Mouse (Mus musculus) MEL (cell line): ENCODE data around the gene Rab13. TPM values are rescaled to one million over a fixed set of nuclear protein-coding genes. Genes with fewer than 3 reads are reported as not detected.

Experiments
- DNase-seq: peaks from one replicate; pipeline ENCODE4 v3.0.0; 2011; ENCODE audit warnings: low read depth, low spot score
- H3K27ac ChIP-seq: 2 replicates; pipeline ENCODE4 v1.5.1; 2012; ENCODE audit warnings: low read depth, mild to moderate bottlenecking, control low read depth, low read length, moderate library complexity; ENCODE audit not compliant: control insufficient read depth
- H3K27me3 ChIP-seq, 2 experiments: fragments of 150-350 bp in 1 of 2; sonication (generic) in 1 of 2; 2 replicates each; pipeline ENCODE4 v1.6.1; 2012; ENCODE audit warnings: low read length in 2 of 2, mild to moderate bottlenecking in 2 of 2, improper control_type of control experiment in 1 of 2, moderate library complexity in 1 of 2; ENCODE audit not compliant: insufficient read depth in 2 of 2, control insufficient read depth in 1 of 2
- H3K36me3 ChIP-seq, 2 experiments: 2 replicates each; pipeline ENCODE4 v1.6.1; 2012 to 2014; ENCODE audit warnings: low read length in 2 of 2, improper control_type of control experiment in 1 of 2, inconsistent platforms in 1 of 2, mild to moderate bottlenecking in 1 of 2; ENCODE audit not compliant: insufficient read depth in 2 of 2, control insufficient read depth in 1 of 2
- H3K4me1 ChIP-seq, 2 experiments: fragments of 150-350 bp in 1 of 2; sonication (generic) in 1 of 2; 2 replicates each; pipeline ENCODE4 v1.6.1; 2012; ENCODE audit warnings: low read length in 2 of 2, improper control_type of control experiment in 1 of 2, mild to moderate bottlenecking in 1 of 2; ENCODE audit not compliant: insufficient read depth in 2 of 2, control insufficient read depth in 1 of 2
- H3K4me3 ChIP-seq, 2 experiments: fragments of 150-350 bp in 1 of 2; sonication (generic) in 1 of 2; 2 replicates each; pipeline ENCODE4 v1.5.1; 2012; ENCODE audit warnings: low read depth in 2 of 2, low read length in 2 of 2, mild to moderate bottlenecking in 2 of 2, moderate library complexity in 2 of 2, control low read depth in 1 of 2, improper control_type of control experiment in 1 of 2; ENCODE audit not compliant: control insufficient read depth in 1 of 2, insufficient read depth in 1 of 2
- H3K79me2 ChIP-seq: 2 replicates; pipeline ENCODE4 v1.6.1; 2012; ENCODE audit warnings: mild to moderate bottlenecking, low read length, moderate library complexity; ENCODE audit not compliant: control insufficient read depth, poor library complexity, insufficient read depth
- H3K9ac ChIP-seq: 2 replicates; pipeline ENCODE4 v1.6.1; 2012; ENCODE audit warnings: low read depth, mild to moderate bottlenecking, control low read depth, low read length, moderate library complexity; ENCODE audit not compliant: control insufficient read depth, poor library complexity, severe bottlenecking
- H3K9me3 ChIP-seq: fragments of 150-350 bp; sonication (generic); replicated peaks from 2 replicates; pipeline ENCODE4 v1.6.1; 2012; ENCODE audit warnings: mild to moderate bottlenecking, low read length, improper control_type of control experiment, moderate library complexity; ENCODE audit not compliant: insufficient read depth
- CHD1 ChIP-seq: IDR thresholded peaks from 2 replicates; pipeline ENCODE4 v1.6.1; 2012; ENCODE audit warnings: low read depth, mild to moderate bottlenecking, inconsistent platforms, low read length, improper control_type of control experiment
- CHD2 ChIP-seq: IDR thresholded peaks from 2 replicates; pipeline ENCODE4 v1.6.1; 2011; ENCODE audit warnings: low read length, improper control_type of control experiment
- CTCF ChIP-seq, 3 experiments: IDR thresholded peaks in 2 of 3; conservative IDR thresholded peaks in 1 of 3; 2 replicates each; pipeline ENCODE4 v1.5.1; 2011 to 2012; ENCODE audit warnings: low read length in 3 of 3, low read depth in 2 of 3, mild to moderate bottlenecking in 2 of 3, improper control_type of control experiment in 1 of 3, inconsistent platforms in 1 of 3, mixed read lengths in 1 of 3, moderate library complexity in 1 of 3; ENCODE audit not compliant: control insufficient read depth in 1 of 3, insufficient read depth in 1 of 3, poor library complexity in 1 of 3, severe bottlenecking in 1 of 3
- EP300 ChIP-seq, 2 experiments: IDR thresholded peaks; 2 replicates each; pipeline ENCODE4 v1.6.1; 2011; ENCODE audit warnings: improper control_type of control experiment in 2 of 2, low read length in 2 of 2, low read depth in 1 of 2, mild to moderate bottlenecking in 1 of 2
- GATA1 ChIP-seq: IDR thresholded peaks from 2 replicates; pipeline ENCODE4 v1.6.1; 2011; ENCODE audit warnings: low read depth, low read length, improper control_type of control experiment
- JUND ChIP-seq: IDR thresholded peaks from 2 replicates; pipeline ENCODE4 v1.6.1; 2011; ENCODE audit warnings: low read depth, mild to moderate bottlenecking, improper control_type of control experiment, low read length
- KAT2A ChIP-seq: conservative IDR thresholded peaks from 2 replicates; pipeline ENCODE4 v1.6.1; 2012; ENCODE audit warnings: low read depth, low read length, improper control_type of control experiment, inconsistent platforms
- MAFK ChIP-seq: IDR thresholded peaks from 2 replicates; pipeline ENCODE4 v1.6.1; 2011; ENCODE audit warnings: low read depth, mild to moderate bottlenecking, low read length, improper control_type of control experiment, borderline replicate concordance
- MAX ChIP-seq: IDR thresholded peaks from 2 replicates; pipeline ENCODE4 v1.6.1; 2011; ENCODE audit warnings: low read length, improper control_type of control experiment
- MAZ ChIP-seq: IDR thresholded peaks from 2 replicates; pipeline ENCODE4 v1.6.1; 2012; ENCODE audit warnings: low read depth, mild to moderate bottlenecking, inconsistent platforms, low read length, improper control_type of control experiment
- MXI1 ChIP-seq: IDR thresholded peaks from 2 replicates; pipeline ENCODE4 v1.6.1; 2011; ENCODE audit warnings: mild to moderate bottlenecking, low read depth, low read length, improper control_type of control experiment
- POLR2AphosphoS2 ChIP-seq: IDR thresholded peaks from 2 replicates; pipeline ENCODE4 v1.6.1; 2011; ENCODE audit warnings: low read length, improper control_type of control experiment
- POLR2AphosphoS5 ChIP-seq: IDR thresholded peaks from 2 replicates; pipeline ENCODE4 v1.6.1; 2012; ENCODE audit warnings: low read depth, borderline replicate concordance, mild to moderate bottlenecking, inconsistent platforms, low read length, moderate library complexity, mixed read lengths
- SIN3A ChIP-seq: IDR thresholded peaks from 2 replicates; pipeline ENCODE4 v1.6.1; 2012; ENCODE audit warnings: low read length, improper control_type of control experiment, inconsistent platforms
- UBTF ChIP-seq: IDR thresholded peaks from 2 replicates; pipeline ENCODE4 v1.6.1; 2012; ENCODE audit warnings: low read depth, mild to moderate bottlenecking, inconsistent platforms, low read length, improper control_type of control experiment, moderate library complexity, borderline replicate concordance; ENCODE audit not compliant: insufficient read depth
- USF1 ChIP-seq: IDR thresholded peaks from 2 replicates; pipeline ENCODE4 v1.6.1; 2014; ENCODE audit warnings: low read depth, mild to moderate bottlenecking, inconsistent platforms, low read length, improper control_type of control experiment, moderate library complexity
- USF2 ChIP-seq, 2 experiments: IDR thresholded peaks; 2 replicates each; pipeline ENCODE4 v1.6.1; 2011 to 2012; ENCODE audit warnings: improper control_type of control experiment in 2 of 2, low read length in 2 of 2, borderline replicate concordance in 1 of 2, inconsistent platforms in 1 of 2, low read depth in 1 of 2, mild to moderate bottlenecking in 1 of 2; ENCODE audit not compliant: insufficient read depth in 1 of 2
- ZKSCAN1 ChIP-seq: IDR thresholded peaks from 2 replicates; pipeline ENCODE4 v1.6.1; 2012; ENCODE audit warnings: low read depth, mild to moderate bottlenecking, inconsistent platforms, low read length, improper control_type of control experiment, moderate library complexity
- ZMIZ1 ChIP-seq: IDR thresholded peaks from 2 replicates; pipeline ENCODE4 v1.6.1; 2012; ENCODE audit warnings: low read depth, mild to moderate bottlenecking, inconsistent platforms, low read length, improper control_type of control experiment, moderate library complexity
- ZNF384 ChIP-seq: IDR thresholded peaks from 2 replicates; pipeline ENCODE4 v1.6.1; 2012; ENCODE audit warnings: low read depth, mild to moderate bottlenecking, inconsistent platforms, low read length, improper control_type of control experiment
- polyA plus RNA-seq, 2 experiments: library from polyadenylated mRNA; stranded (reverse) in 1 of 2; unstranded in 1 of 2; fragments of >175 nt in 1 of 2; fragments of >200 nt in 1 of 2; gene quantifications; 2 replicates each; pipeline versions ENCODE4 v1.2.1 to v1.2.4; 2012; ENCODE audit warnings: low replicate concordance in 2 of 2, low read depth in 1 of 2; ENCODE audit not compliant: insufficient read length in 2 of 2, insufficient read depth in 1 of 2, missing spikeins in 1 of 2
- total RNA-seq: library from RNA; depleted of rRNA; stranded (reverse); fragments of 300-350 nt; gene quantifications from 2 replicates; pipeline ENCODE4 v1.2.3, GENCODE M21; 2012

Gene Rab13
- total and polyA plus RNA-seq, 3 experiments: 5.1 to 7.7 TPM; not detected in 1

DNA sequence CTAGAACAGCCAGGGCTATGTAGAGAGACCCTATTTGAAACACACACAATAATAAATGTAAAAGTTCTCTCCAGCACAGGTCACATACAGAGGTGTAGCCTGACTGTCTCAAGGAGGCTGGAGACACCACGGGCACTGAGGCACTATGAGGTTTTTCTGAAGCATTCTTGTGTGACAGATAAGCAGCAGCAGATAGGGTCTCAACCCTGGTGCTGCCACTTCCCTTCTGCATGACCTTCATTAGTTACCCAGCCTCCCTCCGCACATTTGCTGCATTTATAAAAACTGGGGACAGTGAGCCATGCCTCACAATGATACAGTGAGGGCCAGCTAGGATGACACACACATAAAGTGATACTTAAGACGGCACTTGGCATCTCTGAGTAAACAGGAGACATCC is 9.4 kb downstream of the Rab13 start (continued):
- TF ChIP-seq MAZ (no peak), GATA1 (peak; percentile 84), CTCF (IDR thresholded peaks at IDR 0.05 in 2 of 3, conservative IDR thresholded peaks at IDR 0.05 in 1 of 3; ENCODE audit: control insufficient read depth in 1 of 3, insufficient read depth in 1 of 3, low read depth in 2 of 3, low read length in 3 of 3, poor library complexity in 1 of 3, severe bottlenecking in 1 of 3) (no peak), POLR2AphosphoS2 (no peak), USF1 (no peak)

DNA sequence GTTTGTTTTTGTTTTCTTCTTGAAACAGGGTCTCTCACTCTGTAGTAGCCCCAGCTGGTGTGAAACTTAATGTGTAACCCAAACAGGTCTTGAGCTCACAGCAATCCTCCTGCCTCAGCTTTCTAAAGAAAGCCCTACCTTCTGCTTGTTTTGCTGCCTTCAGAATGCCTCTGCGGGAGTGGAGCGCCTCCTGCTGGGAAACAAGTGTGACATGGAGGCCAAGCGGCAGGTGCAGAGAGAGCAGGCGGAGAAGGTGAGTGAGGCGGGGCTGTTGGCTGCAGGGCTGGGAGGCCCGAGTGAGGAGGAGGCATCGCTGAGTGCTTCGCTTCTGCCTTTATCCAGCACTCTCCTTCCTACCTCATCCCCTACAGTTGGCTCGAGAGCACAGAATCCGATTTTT is 10.8 kb downstream of the Rab13 start:
- H3K79me2 ChIP-seq: no peaks in the 10 kb centered on the region
- peaks cover 21 to 22% of the 10 kb centered on the region in 2 experiments for H3K4me1 ChIP-seq
- no peaks in the 10 kb centered on the region for H3K9me3 ChIP-seq
- H3K27me3 ChIP-seq: no peaks in the 10 kb centered on the region
- H3K36me3 ChIP-seq: peaks cover 0 to 18% of the 10 kb centered on the region in 2 experiments; a peak in 2 of 4 replicates
- no peak for DNase-seq
- no peak overlapping the region for H3K9ac ChIP-seq
- no peak overlapping the region for H3K4me3 ChIP-seq
- TF ChIP-seq USF2 (IDR thresholded peaks at IDR 0.05; ENCODE audit: borderline replicate concordance in 1 of 2, insufficient read depth in 1 of 2, low read depth in 1 of 2, low read length in 2 of 2) (no peak), CTCF (IDR thresholded peaks at IDR 0.05 in 2 of 3, conservative IDR thresholded peaks at IDR 0.05 in 1 of 3; ENCODE audit: control insufficient read depth in 1 of 3, insufficient read depth in 1 of 3, low read depth in 2 of 3, low read length in 3 of 3, poor library complexity in 1 of 3, severe bottlenecking in 1 of 3) (peak in 2 of 3 experiments; percentile 13 to 38; a peak in 3 of 6 replicates)
- no peak overlapping the region for H3K27ac ChIP-seq

DNA sequence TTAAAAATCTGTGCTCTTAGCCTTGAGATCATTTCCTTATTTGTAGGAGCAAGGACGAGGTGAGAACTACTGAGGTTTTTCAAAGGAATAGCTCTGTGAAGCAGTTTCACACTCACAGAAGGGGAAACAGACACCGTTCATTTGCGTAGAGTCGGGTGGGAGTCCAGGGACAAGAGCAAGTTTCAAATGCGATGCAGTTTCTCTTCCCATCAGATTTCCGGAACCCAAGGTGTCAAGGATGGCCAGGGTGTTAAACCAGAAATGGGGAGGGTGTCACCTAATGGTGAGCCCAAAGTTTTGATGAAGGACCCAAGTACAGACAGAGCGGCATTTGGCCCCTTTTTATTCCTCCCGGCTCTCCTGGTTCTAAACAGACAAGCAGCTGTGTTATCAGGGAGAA is 17.6 kb downstream of the Rab13 start:
- H3K27me3 ChIP-seq: no peaks in the 10 kb centered on the region
- peaks cover 2 to 14% of the 10 kb centered on the region in 2 experiments; a peak in 3 of 4 replicates for H3K36me3 ChIP-seq
- H3K9ac ChIP-seq: peak overlapping the region; percentile 83
- peak overlapping the region; percentile 46 for H3K27ac ChIP-seq
- H3K79me2 ChIP-seq: peaks cover 14% of the 10 kb centered on the region
- H3K9me3 ChIP-seq: no peaks in the 10 kb centered on the region
- peak overlapping the region; percentile 66 to 79 for H3K4me3 ChIP-seq
- peaks cover 7 to 10% of the 10 kb centered on the region in 2 experiments; a peak in 2 of 4 replicates for H3K4me1 ChIP-seq
- no peak for DNase-seq
- TF ChIP-seq CHD2: no peak
- TF ChIP-seq SIN3A: no peak
- TF ChIP-seq MAX: no peak
- no peak for TF ChIP-seq MXI1
- peak; percentile 69; the same call in 1 of the 2 replicates for TF ChIP-seq MAZ
- no peak for TF ChIP-seq KAT2A
- no peak for TF ChIP-seq GATA1
- no peak for TF ChIP-seq ZMIZ1
- no peak for TF ChIP-seq UBTF
- TF ChIP-seq POLR2AphosphoS5: no peak
- peak; percentile 17 to 40; a peak in 1 of 4 replicates for TF ChIP-seq EP300 (IDR thresholded peaks at IDR 0.05; ENCODE audit: low read depth in 1 of 2, low read length in 2 of 2)
- no peak for TF ChIP-seq JUND
- peak; percentile 77 for TF ChIP-seq CHD1
- 0 out of 2 replicates have a peak, but pooled peaks have one; percentile 36 for TF ChIP-seq MAFK
- TF ChIP-seq ZKSCAN1: no peak
- TF ChIP-seq ZNF384: no peak
